Mouse (Mus musculus) hindbrain, embryonic 14.5 days (tissue): ENCODE results near the gene Alg14. TPM values are rescaled to one million over a fixed set of nuclear protein-coding genes. Genes with fewer than 3 reads are reported as not detected.

ENCODE experiments used
- ATAC-seq: fragments of 200-750 bp; cut with Nextera tagmentation; 2 replicates; pipeline ENCODE4 v1.8.0; 2017; ENCODE audit warnings: moderate number of reproducible peaks, mild to moderate bottlenecking, moderate TSS enrichment, moderate library complexity; ENCODE audit not compliant: low FRiP score
- DNase-seq: peaks from one replicate; pipeline ENCODE4 v3.0.0-alpha.2; 2015; ENCODE audit warnings: low spot score
- H3K27ac ChIP-seq: fragments of 300-500 bp; sonication (generic); 2 replicates; pipeline ENCODE4 v1.5.1; 2014; ENCODE audit warnings: mild to moderate bottlenecking, moderate library complexity
- H3K27me3 ChIP-seq: fragments of 300-500 bp; sonication (generic); 2 replicates; pipeline ENCODE4 v1.6.1; 2014; ENCODE audit warnings: mild to moderate bottlenecking, low read length, mixed read lengths; ENCODE audit not compliant: control insufficient read depth, insufficient read depth
- H3K36me3 ChIP-seq: fragments of 300-500 bp; sonication (generic); replicated peaks from 2 replicates; pipeline ENCODE4 v1.6.1; 2014; ENCODE audit not compliant: control insufficient read depth, insufficient read depth
- H3K4me1 ChIP-seq: fragments of 300-500 bp; sonication (generic); replicated peaks from 2 replicates; pipeline ENCODE4 v1.6.1; 2014; ENCODE audit warnings: antibody characterized with exemption, low read length, mixed read lengths; ENCODE audit not compliant: control insufficient read depth, insufficient read depth
- H3K4me2 ChIP-seq: fragments of 300-500 bp; sonication (generic); replicated peaks from 2 replicates; pipeline ENCODE4 v1.6.1; 2014; ENCODE audit warnings: mild to moderate bottlenecking, moderate library complexity
- H3K4me3 ChIP-seq: fragments of 300-500 bp; sonication (generic); replicated peaks from 2 replicates; pipeline ENCODE4 v1.5.1; 2014; ENCODE audit warnings: mild to moderate bottlenecking, low read length
- H3K9ac ChIP-seq: fragments of 300-500 bp; sonication (generic); 2 replicates; pipeline ENCODE4 v1.6.1; 2014
- H3K9me3 ChIP-seq: fragments of 300-500 bp; sonication (generic); 2 replicates; pipeline ENCODE4 v1.6.1; 2016; ENCODE audit warnings: low read length; ENCODE audit not compliant: control insufficient read depth
- WGBS: fragments of 180-500 bp; shearing (Covaris S2); extraction: QIAGEN DNeasy Blood & Tissue Kit; methylation state at CpG from one replicate; pipeline ENCODE4 v1.1.7; 2014; 5-methylcytosine and 5-hydroxymethylcytosine counted together
- polyA plus RNA-seq: library from polyadenylated mRNA; unstranded; fragments of >200 nt; fragmentation: Nextera tagmentation; extraction: Ambion mirVana; gene quantifications from 2 replicates; pipeline ENCODE4 v1.2.1, GENCODE M21; 2014

Alg14 gene
- polyA plus RNA-seq, 1 experiment from 2014 or later, result 35.0 TPM

DNA sequence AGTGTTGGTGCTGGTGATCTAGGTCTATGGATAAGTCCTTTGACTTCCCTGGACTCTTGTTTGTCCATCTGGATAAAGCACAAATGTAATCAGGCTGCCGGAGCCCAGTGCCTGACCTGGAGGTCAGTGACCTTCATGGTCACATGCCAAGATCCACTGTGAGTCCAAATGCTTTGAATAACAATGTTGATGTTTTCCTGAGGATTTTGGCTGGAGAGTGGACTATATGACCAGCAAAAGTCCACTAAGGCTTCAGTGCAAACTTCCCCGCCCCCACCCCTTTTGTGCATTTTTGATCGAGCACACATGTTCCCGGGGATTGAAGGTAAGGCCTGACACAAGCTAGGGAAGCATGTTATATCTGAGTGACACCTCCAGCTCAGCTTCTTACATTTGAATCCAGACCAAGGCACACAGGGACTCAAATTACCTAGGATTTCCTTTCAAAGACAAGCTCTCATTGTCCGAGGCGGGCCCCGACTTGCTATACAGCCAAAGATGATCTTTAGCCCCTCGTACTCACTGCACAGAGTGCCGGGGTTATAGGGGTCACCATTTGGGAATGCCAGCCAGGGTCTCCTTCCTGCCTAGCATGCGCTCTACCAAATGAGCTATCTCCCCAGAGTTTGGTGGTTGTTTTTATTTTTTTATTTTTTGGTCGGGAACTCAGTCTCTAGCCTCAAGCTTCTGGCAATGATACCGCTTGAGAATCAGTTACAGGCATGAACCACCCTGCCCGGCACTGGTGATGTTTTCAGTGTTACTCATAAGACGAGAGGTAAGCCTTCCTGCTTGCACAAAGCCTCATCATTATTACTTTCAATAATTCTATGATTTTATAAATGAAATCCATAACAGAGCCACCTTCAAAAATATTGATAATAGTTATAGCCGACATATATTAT is 87.4 kb downstream of the Alg14 start:
- no peaks in the 10 kb centered on the region for H3K36me3 ChIP-seq
- no peak overlapping the region for H3K4me3 ChIP-seq
- DNase-seq (no peak), ATAC-seq (no peak)
- no peak overlapping the region for H3K27ac ChIP-seq
- H3K9me3 ChIP-seq, result no peaks in the 10 kb centered on the region
- H3K4me1 ChIP-seq, result no peaks in the 10 kb centered on the region
- no peak overlapping the region for H3K4me2 ChIP-seq
- H3K9ac ChIP-seq, result no peak overlapping the region
- 46% methylated on average over 15 of the region's 15 CpGs for WGBS
- no peaks in the 10 kb centered on the region for H3K27me3 ChIP-seq

DNA sequence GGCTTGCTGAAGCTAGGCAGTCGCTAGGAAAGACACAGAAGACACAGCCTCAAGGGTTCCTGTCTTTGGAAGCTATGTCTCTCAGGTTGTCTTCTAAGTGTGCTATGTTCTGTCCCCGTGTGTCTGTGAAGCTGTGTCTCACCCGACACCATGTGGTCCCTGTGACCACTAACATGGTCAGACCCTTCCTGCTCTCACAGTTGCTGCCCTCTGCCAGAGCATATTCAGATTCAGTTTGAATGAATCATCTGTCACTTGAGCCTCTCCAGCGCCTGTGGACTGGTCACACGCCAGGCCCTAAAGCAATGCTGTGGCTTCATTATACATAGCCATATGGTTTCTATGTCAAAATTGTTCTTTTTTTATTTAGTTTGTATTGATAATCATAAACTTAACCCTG is 88.1 kb downstream of the Alg14 start:
- Histone ChIP-seq H3K36me3 (no peaks in the 10 kb centered on the region), H3K9ac (no peak overlapping the region), H3K4me3 (no peak overlapping the region), H3K9me3 (no peaks in the 10 kb centered on the region), H3K4me1 (no peaks in the 10 kb centered on the region), H3K27me3 (no peaks in the 10 kb centered on the region), H3K27ac (no peak overlapping the region), H3K4me2 (no peak overlapping the region)
- 86% methylated on average over 5 of the region's 5 CpGs for WGBS
- ATAC-seq (no peak), DNase-seq (no peak)

DNA sequence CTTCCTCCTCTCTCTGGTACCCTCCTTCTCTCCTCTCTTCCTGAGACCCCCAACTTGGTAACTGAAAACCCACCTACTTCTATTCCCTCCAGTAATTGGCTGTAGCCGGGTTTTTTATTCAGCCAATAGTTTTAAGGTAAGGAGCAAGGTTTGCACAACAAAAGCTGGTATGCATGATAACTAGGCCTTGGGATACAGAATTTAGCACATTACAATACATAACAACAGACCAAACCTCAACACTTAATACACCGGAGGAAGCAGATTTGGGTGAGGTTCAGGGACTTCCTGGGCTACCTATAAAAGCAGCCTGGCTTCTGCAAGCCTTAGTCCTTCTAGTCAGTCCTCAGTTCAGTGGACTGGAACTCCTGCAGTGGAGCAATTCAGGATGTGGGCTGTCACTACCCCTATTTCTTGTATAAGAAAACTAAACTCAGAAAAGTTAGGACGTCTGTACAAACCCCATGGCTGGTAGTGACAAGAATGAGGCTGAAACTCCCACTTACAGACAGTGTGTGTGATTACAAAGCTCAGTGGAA is 96.0 kb downstream of the Alg14 start:
- 74% methylated on average over 3 of the region's 3 CpGs for WGBS
- Histone ChIP-seq H3K4me1 (peaks cover 12% of the 10 kb centered on the region), H3K9me3 (no peaks in the 10 kb centered on the region), H3K4me2 (no peak overlapping the region), H3K9ac (no peak overlapping the region), H3K36me3 (no peaks in the 10 kb centered on the region), H3K27me3 (no peaks in the 10 kb centered on the region), H3K4me3 (no peak overlapping the region), H3K27ac (no peak overlapping the region)
- no peak for DNase-seq
- no peak for ATAC-seq

- H3K27ac ChIP-seq, result no peak overlapping the region
Measured at GRCm38 (mm10) chr3:121389366-121389765, 97.8 kb downstream of the Alg14 start.

DNA sequence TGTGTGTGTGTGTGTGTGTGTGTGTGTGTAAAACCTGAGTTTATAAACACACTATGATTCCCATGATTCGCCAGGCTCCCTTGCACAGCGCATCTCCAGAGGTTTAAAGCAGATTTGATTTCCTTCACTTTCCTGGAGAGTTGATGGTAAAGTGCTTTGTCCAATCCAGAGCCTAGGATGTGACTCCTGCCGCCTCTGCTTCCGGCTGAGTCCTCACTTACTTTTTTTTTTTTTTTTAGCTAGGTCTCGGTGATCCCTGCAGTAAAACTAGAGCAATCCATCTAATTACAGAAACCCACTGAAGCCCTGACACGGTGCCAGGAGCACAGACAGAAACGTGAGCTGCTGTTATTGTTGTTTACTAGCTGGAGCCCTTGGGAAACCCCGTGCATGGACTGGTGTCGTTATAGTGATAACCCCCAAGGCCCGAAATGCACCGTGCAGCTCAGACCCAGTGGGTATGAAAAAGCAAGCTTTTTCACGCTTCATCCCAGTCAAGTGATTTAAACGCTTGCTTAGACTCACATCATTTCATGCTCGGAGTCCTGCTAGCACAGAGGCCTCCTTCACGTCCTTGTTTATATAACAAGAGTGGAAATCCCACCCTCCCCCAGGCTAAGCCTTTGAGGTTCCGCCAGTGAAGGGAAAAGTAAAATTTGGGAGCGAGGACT is 98.4 kb downstream of the Alg14 start:
- DNase-seq (peak; percentile 74), ATAC-seq (peak; percentile 75)
- Histone ChIP-seq H3K9ac (peak overlapping the region; percentile 12; the same call in 1 of the 2 replicates), H3K27ac (peak overlapping the region; percentile 62), H3K4me3 (0 out of 2 replicates have a peak overlapping the region, but pooled peaks have one; percentile 6), H3K9me3 (no peaks in the 10 kb centered on the region), H3K4me2 (peak overlapping the region; percentile 42), H3K36me3 (no peaks in the 10 kb centered on the region), H3K4me1 (peaks cover 12% of the 10 kb centered on the region), H3K27me3 (no peaks in the 10 kb centered on the region)
- 13% methylated on average over 17 of the region's 17 CpGs for WGBS

More at GRCm38 (mm10) chr3:121389366-121389765, 97.8 kb downstream of the Alg14 start:
- H3K36me3 ChIP-seq, result no peaks in the 10 kb centered on the region
- no peaks in the 10 kb centered on the region for H3K9me3 ChIP-seq
- DNase-seq, result no peak
- no peaks in the 10 kb centered on the region for H3K27me3 ChIP-seq
- H3K4me2 ChIP-seq, result no peak overlapping the region
- H3K9ac ChIP-seq, result no peak overlapping the region
- WGBS, result 67% methylated on average over 8 of the region's 8 CpGs
- ATAC-seq, result no peak
- H3K4me1 ChIP-seq, result peaks cover 12% of the 10 kb centered on the region
- H3K4me3 ChIP-seq, result no peak overlapping the region

- DNase-seq, result no peak
- WGBS, result 45% methylated on average over 7 of the region's 7 CpGs
Measured at GRCm38 (mm10) chr3:121390724-121391123, 99.2 kb downstream of the Alg14 start.

DNA sequence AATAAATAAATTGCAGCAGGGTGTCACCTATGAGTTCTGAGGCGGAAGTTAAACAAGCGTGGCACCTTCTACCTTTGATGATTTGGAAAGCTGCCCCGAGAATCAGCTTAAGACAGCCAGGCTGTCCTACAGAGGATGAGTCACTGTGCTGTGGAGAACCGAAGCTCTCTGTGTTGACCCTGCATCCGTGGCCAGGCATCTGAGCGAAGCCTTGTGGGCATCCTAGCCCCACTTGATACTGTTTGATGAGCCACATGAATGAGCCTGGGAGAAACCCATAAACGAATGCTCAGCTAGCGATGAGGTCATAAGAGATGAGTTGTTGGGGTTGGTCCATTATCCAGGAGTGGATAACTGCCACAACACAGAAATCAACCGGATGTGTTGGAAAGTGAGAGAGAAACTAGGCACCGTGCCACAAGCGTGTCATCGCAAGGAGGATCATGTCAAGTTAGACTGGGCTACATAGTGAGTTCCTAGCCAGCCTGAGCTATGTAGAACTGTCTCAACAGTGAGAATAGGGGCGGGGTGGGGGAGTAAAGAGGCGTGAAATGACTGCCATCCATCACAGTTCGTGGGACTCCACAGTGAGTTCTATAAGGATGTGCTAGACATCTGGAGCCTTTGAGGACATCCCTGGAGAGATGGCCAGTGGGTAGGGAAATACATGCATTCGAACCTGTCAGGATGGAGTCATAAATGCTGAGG is 104.2 kb downstream of the Alg14 start:
- WGBS, result 75% methylated on average over 16 of the region's 16 CpGs
- Histone ChIP-seq H3K9me3 (no peaks in the 10 kb centered on the region), H3K36me3 (no peaks in the 10 kb centered on the region), H3K4me3 (no peak overlapping the region), H3K9ac (no peak overlapping the region), H3K27ac (no peak overlapping the region), H3K4me1 (peaks cover under 1% of the 10 kb centered on the region; the same call in 1 of the 2 replicates), H3K27me3 (no peaks in the 10 kb centered on the region), H3K4me2 (no peak overlapping the region)
- ATAC-seq (no peak), DNase-seq (no peak)

More at GRCm38 (mm10) chr3:121390724-121391123, 99.2 kb downstream of the Alg14 start:
- H3K4me1 ChIP-seq, result peaks cover 12% of the 10 kb centered on the region
- H3K36me3 ChIP-seq, result no peaks in the 10 kb centered on the region
- H3K27me3 ChIP-seq, result no peaks in the 10 kb centered on the region
- H3K9me3 ChIP-seq, result no peaks in the 10 kb centered on the region
- H3K4me3 ChIP-seq, result no peak overlapping the region
- peak overlapping the region; percentile 42; the same call in 1 of the 2 replicates for H3K4me2 ChIP-seq
- ATAC-seq, result peak; percentile 64
- no peak overlapping the region for H3K9ac ChIP-seq
- H3K27ac ChIP-seq, result peak overlapping the region; percentile 62

DNA sequence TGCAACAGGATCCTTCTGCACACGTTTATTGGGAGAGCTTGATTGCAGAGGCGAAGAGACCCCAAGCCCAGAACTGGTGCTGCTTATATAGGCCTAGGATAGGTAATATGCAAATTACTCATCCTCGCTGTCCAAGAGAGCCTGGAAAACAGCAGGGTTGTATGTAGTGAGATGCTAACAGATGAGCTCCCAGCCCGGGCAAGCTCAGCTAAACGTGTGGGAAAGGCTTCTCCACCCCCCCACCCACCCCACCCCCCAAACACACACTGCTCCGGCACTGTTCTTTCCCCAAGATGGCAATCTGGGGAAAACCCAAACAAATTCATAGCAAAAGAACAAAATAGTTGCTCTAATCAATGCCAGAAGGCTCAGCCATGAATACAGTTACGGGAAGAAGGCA is 105.0 kb downstream of the Alg14 start:
- H3K4me1 ChIP-seq, result no peaks in the 10 kb centered on the region
- H3K36me3 ChIP-seq, result no peaks in the 10 kb centered on the region
- no peak overlapping the region for H3K9ac ChIP-seq
- H3K9me3 ChIP-seq, result no peaks in the 10 kb centered on the region
- ATAC-seq (no peak), DNase-seq (no peak)
- H3K27ac ChIP-seq, result no peak overlapping the region
- no peaks in the 10 kb centered on the region for H3K27me3 ChIP-seq
- H3K4me2 ChIP-seq, result no peak overlapping the region
- 68% methylated on average over 7 of the region's 7 CpGs for WGBS
- no peak overlapping the region for H3K4me3 ChIP-seq

DNA sequence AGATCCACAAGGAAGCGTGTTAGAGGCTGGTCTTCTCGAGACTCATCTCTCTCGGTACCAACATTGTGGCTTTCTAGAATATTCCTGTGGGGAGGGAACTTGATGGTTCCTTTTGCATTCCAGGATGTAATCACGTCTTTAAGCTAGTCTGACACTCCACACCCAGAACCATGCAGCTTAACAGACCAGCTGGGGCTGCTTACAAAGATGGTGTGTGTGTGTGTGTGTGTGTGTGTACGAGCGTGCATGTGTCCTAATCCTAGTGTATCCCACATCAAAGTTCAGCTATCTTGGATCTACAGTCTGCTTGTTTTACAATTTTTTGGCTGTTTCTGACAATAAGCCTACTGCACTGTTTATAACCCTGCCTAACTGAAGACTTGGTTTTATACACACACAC is 105.4 kb downstream of the Alg14 start:
- no peak for ATAC-seq
- Histone ChIP-seq H3K4me2 (no peak overlapping the region), H3K27me3 (no peaks in the 10 kb centered on the region), H3K4me1 (no peaks in the 10 kb centered on the region), H3K9ac (no peak overlapping the region), H3K9me3 (no peaks in the 10 kb centered on the region), H3K4me3 (no peak overlapping the region), H3K36me3 (no peaks in the 10 kb centered on the region), H3K27ac (no peak overlapping the region)
- DNase-seq, result no peak
- WGBS, result 86% methylated on average over 6 of the region's 6 CpGs
